Mouse (Mus musculus): Measurements from ENCODE around the gene Il1rapl2. TPM values are rescaled to one million over a fixed set of nuclear protein-coding genes. Genes with fewer than 3 reads are reported as not detected.
"Not testable (repeated sequence)": the region's sequence is repeated elsewhere in the genome, so short reads cannot be mapped to it uniquely, and the experiment has no call there.

Gene Il1rapl2
- polyA plus RNA-seq, 1 experiment from 2014 or later = not detected

DNA sequence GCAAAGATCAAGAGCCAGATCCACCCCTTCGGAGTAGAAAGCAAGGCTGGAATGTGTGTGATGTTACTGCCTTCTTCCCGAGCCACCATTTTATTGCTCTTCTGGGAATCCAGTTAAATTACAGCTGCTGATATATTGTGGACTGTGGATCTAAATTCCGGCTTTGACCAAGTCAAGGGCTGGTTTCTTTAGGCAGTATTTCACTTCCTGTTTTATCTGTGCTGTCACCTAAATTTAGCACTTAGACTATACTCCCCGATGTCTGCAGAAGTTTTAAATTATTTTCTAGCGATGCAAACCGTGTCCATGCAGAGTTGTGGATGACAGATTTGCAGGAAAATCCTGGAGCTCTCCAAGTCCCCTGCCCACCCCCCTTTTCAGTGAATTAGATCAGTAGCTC is 533.5 kb downstream of the Il1rapl2 start:
- Histone ChIP-seq H3K4me2 (replicated peaks; ENCODE audit: low read depth, low read length) (no peak overlapping the region), H3K27me3 (replicated peaks; ENCODE audit: insufficient read depth, low read length) (no peaks in the 10 kb centered on the region), H3K4me3 (ENCODE audit: low read depth, low read length) (no peak overlapping the region), H3K27ac (ENCODE audit: low read length) (no peak overlapping the region), H3K9ac (replicated peaks; ENCODE audit: low read depth) (no peak overlapping the region), H3K36me3 (ENCODE audit: insufficient read depth, low read length) (no peaks in the 10 kb centered on the region), H3K9me3 (ENCODE audit: low read length) (no peaks in the 10 kb centered on the region), H3K4me1 (ENCODE audit: insufficient read depth, low read depth, low read length) (no peaks in the 10 kb centered on the region)
- WGBS = 57% methylated on average over 6 of the region's 6 CpGs
- ATAC-seq (no peak), DNase-seq (ENCODE audit: low spot score) (no peak)
- TF ChIP-seq EP300 (IDR thresholded peaks at IDR 0.05) = no peak
- no peak for TF ChIP-seq CTCF (IDR thresholded peaks at IDR 0.05)

DNA sequence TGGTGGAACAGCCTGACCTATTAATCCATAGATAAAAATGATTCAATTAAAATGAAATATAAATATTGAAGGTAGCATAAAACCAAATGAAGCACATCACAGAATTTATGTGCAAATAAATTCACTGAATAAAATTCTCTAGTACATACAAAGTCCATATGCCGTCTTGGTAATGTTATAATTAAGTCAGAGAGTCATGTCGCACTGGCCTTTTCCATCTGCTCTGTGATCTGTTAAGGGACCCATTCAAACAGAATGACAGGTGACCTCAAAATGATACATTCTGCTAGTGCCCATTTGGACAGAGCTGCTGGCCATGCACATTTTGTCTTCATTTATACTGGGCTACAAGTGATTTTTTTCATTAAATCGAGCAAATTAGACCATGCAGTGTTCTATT is 534.3 kb downstream of the Il1rapl2 start:
- Histone ChIP-seq H3K27ac (ENCODE audit: low read length) (no peak overlapping the region), H3K4me3 (ENCODE audit: low read depth, low read length) (no peak overlapping the region), H3K9me3 (ENCODE audit: low read length) (no peaks in the 10 kb centered on the region), H3K4me2 (replicated peaks; ENCODE audit: low read depth, low read length) (no peak overlapping the region), H3K4me1 (ENCODE audit: insufficient read depth, low read depth, low read length) (no peaks in the 10 kb centered on the region), H3K9ac (replicated peaks; ENCODE audit: low read depth) (no peak overlapping the region), H3K27me3 (replicated peaks; ENCODE audit: insufficient read depth, low read length) (no peaks in the 10 kb centered on the region), H3K36me3 (ENCODE audit: insufficient read depth, low read length) (no peaks in the 10 kb centered on the region)
- DNase-seq (ENCODE audit: low spot score) = no peak
- no peak for ATAC-seq
- TF ChIP-seq CTCF (IDR thresholded peaks at IDR 0.05) (no peak), EP300 (IDR thresholded peaks at IDR 0.05) (no peak)
- WGBS = 73% methylated on average over 3 of the region's 3 CpGs

- Histone ChIP-seq H3K27me3 (replicated peaks; ENCODE audit: insufficient read depth, low read length) (no peaks in the 10 kb centered on the region), H3K9ac (replicated peaks; ENCODE audit: low read depth) (no peak overlapping the region), H3K27ac (ENCODE audit: low read length) (no peak overlapping the region), H3K4me1 (ENCODE audit: insufficient read depth, low read depth, low read length) (no peaks in the 10 kb centered on the region), H3K9me3 (ENCODE audit: low read length) (no peaks in the 10 kb centered on the region), H3K4me3 (ENCODE audit: low read depth, low read length) (no peak overlapping the region), H3K36me3 (ENCODE audit: insufficient read depth, low read length) (no peaks in the 10 kb centered on the region), H3K4me2 (replicated peaks; ENCODE audit: low read depth, low read length) (no peak overlapping the region)
- 14% methylated on average over 3 of the region's 3 CpGs for WGBS
- TF ChIP-seq CTCF (IDR thresholded peaks at IDR 0.05) (peak; percentile 50), EP300 (IDR thresholded peaks at IDR 0.05) (no peak)
- ATAC-seq = no peak
- peak; percentile 5 for DNase-seq (ENCODE audit: low spot score)
These were observed 599.7 kb downstream of the Il1rapl2 start for GRCm38 (mm10) chrX:138170146-138170545.

DNA sequence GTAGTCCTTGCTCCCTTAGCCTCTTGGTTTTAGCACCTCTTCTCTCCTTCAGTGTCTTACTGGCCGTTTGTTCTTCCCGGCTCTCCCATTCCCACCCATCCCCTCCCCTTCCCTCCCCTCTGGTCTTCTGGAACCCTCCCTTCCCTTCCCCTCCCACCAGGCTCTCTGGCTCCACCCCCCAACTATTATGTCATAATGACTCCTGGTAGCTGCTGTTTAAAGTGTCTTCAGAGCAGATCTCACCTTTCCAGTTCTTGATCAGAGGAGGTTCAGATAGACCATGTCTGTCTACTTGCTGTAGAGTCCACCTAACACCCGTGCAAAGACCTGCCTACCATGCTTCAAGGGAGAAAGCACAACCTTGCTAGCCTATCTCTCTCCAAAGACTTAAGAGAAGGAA is 639.1 kb downstream of the Il1rapl2 start, which contains the start of gene Tex13a:
TSS of gene Tex13a (minus strand) at position 101 of the 400 bp plus-strand sequence.
- TF ChIP-seq EP300 (IDR thresholded peaks at IDR 0.05) (no peak), CTCF (IDR thresholded peaks at IDR 0.05) (no peak)
- H3K4me2 ChIP-seq (replicated peaks; ENCODE audit: low read depth, low read length) = no peak within 1 kb of the TSS
- H3K9me3 ChIP-seq (ENCODE audit: low read length) = no peaks in the 10 kb centered on the region
- H3K4me1 ChIP-seq (ENCODE audit: insufficient read depth, low read depth, low read length) = no peaks in the 10 kb centered on the region
- no peaks in the 10 kb centered on the region for H3K27me3 ChIP-seq (replicated peaks; ENCODE audit: insufficient read depth, low read length)
- no peak within 1 kb of the TSS for H3K9ac ChIP-seq (replicated peaks; ENCODE audit: low read depth)
- ATAC-seq (no peak), DNase-seq (ENCODE audit: low spot score) (no peak)
- H3K4me3 ChIP-seq (ENCODE audit: low read depth, low read length) = no peak within 1 kb of the TSS
- H3K36me3 ChIP-seq (ENCODE audit: insufficient read depth, low read length) = no peaks in the 10 kb centered on the region
- 68% methylated on average over 3 of the region's 3 CpGs for WGBS
- H3K27ac ChIP-seq (ENCODE audit: low read length) = no peak within 1 kb of the TSS

DNA sequence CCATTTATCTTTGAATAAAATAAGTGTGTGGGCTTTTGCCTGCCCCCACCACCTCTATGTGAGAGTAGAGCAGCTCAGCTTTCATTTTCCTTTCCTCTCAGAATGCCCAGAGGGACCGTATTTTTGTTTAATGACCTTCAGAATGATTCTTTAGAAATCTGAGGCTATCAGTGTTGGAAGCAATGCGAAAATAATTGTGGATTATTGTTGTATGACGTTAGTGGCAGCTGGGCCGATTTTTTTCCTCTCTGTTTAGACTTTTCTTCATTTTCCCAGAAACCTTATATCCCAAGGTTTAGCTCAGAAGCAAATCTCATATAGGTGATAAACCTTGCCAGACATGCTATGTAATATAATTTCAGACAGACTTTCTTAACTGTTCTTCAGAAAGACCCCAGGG is 664.2 kb downstream of the Il1rapl2 start:
- no peaks in the 10 kb centered on the region for H3K4me1 ChIP-seq (ENCODE audit: insufficient read depth, low read depth, low read length)
- no peak overlapping the region for H3K4me3 ChIP-seq (ENCODE audit: low read depth, low read length)
- no peak overlapping the region for H3K4me2 ChIP-seq (replicated peaks; ENCODE audit: low read depth, low read length)
- no peaks in the 10 kb centered on the region for H3K27me3 ChIP-seq (replicated peaks; ENCODE audit: insufficient read depth, low read length)
- no peak for ATAC-seq
- H3K9me3 ChIP-seq (ENCODE audit: low read length) = no peaks in the 10 kb centered on the region
- no peak for DNase-seq (ENCODE audit: low spot score)
- TF ChIP-seq EP300 (IDR thresholded peaks at IDR 0.05) = no peak
- TF ChIP-seq CTCF (IDR thresholded peaks at IDR 0.05) = no peak
- H3K9ac ChIP-seq (replicated peaks; ENCODE audit: low read depth) = no peak overlapping the region
- 66% methylated on average over 4 of the region's 4 CpGs for whole genome bisulfite sequencing
- no peaks in the 10 kb centered on the region for H3K36me3 ChIP-seq (ENCODE audit: insufficient read depth, low read length)
- no peak overlapping the region for H3K27ac ChIP-seq (ENCODE audit: low read length)

DNA sequence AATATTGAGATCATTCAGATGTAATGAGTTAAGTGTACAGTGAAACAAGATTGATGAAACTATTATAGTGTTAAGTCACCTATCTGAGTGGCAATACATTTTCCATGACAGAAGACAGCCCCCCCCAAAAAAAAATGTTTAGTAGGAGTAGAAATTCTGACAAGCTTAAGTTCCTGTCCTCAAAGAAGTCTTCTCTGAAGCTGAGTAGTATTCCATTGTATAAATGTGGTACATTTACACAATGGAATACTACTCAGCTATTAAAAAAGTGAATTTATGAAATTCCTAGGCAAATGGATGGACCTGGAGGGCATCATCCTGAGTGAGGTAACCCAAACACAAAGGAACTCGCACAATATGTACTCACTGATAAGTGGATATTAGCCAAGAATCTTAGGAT is 778.3 kb downstream of the Il1rapl2 start:
- 62% methylated on average over 1 of the region's 1 CpGs for WGBS
- not testable (repeated sequence) for H3K36me3 ChIP-seq (ENCODE audit: insufficient read depth, low read length); H3K9me3 ChIP-seq (ENCODE audit: low read length); H3K27ac ChIP-seq (ENCODE audit: low read length); H3K27me3 ChIP-seq (replicated peaks; ENCODE audit: insufficient read depth, low read length); DNase-seq (ENCODE audit: low spot score); H3K4me2 ChIP-seq (replicated peaks; ENCODE audit: low read depth, low read length); ATAC-seq; H3K4me3 ChIP-seq (ENCODE audit: low read depth, low read length); H3K4me1 ChIP-seq (ENCODE audit: insufficient read depth, low read depth, low read length); H3K9ac ChIP-seq (replicated peaks; ENCODE audit: low read depth)

DNA sequence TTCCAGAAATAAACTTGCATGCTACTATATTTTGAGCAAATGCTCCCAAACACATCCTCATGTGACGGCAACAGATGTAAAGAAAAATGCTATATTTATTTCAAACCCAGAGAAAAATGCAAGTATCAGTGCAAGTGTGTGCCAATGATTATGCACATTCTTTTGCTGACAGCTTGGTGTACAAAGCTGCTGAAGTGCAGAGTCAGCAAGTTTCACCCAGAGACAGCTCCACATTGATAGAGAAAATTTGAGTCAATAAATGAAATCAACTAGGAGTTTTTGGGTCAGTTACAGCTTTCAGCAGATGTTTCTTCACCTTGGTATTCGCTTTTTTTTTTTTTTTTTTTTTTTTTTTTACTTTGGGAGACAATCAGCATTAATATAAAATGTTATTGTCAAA is 863.4 kb downstream of the Il1rapl2 start:
- H3K36me3 ChIP-seq (ENCODE audit: insufficient read depth, low read length) = no peaks in the 10 kb centered on the region
- ATAC-seq = no peak
- DNase-seq (ENCODE audit: low spot score) = no peak

More for the DNA sequence above, 863.4 kb downstream of the Il1rapl2 start:
- 44% methylated on average over 2 of the region's 2 CpGs for WGBS
- Histone ChIP-seq H3K27me3 (replicated peaks; ENCODE audit: insufficient read depth, low read length) (no peaks in the 10 kb centered on the region), H3K27ac (ENCODE audit: low read length) (no peak overlapping the region), H3K4me2 (replicated peaks; ENCODE audit: low read depth, low read length) (no peak overlapping the region), H3K4me1 (ENCODE audit: insufficient read depth, low read depth, low read length) (no peaks in the 10 kb centered on the region), H3K9ac (replicated peaks; ENCODE audit: low read depth) (no peak overlapping the region), H3K4me3 (ENCODE audit: low read depth, low read length) (no peak overlapping the region), H3K9me3 (ENCODE audit: low read length) (no peaks in the 10 kb centered on the region)
- no peak for TF ChIP-seq CTCF (IDR thresholded peaks at IDR 0.05)
